Mouse (Mus musculus): ENCODE measurements around the gene Tmem160. TPM values are rescaled to one million over a fixed set of nuclear protein-coding genes. Genes with fewer than 3 reads are reported as not detected.

Tmem160 gene
- total and polyA plus RNA-seq, 2 experiments: 32.0 to 114 TPM

DNA sequence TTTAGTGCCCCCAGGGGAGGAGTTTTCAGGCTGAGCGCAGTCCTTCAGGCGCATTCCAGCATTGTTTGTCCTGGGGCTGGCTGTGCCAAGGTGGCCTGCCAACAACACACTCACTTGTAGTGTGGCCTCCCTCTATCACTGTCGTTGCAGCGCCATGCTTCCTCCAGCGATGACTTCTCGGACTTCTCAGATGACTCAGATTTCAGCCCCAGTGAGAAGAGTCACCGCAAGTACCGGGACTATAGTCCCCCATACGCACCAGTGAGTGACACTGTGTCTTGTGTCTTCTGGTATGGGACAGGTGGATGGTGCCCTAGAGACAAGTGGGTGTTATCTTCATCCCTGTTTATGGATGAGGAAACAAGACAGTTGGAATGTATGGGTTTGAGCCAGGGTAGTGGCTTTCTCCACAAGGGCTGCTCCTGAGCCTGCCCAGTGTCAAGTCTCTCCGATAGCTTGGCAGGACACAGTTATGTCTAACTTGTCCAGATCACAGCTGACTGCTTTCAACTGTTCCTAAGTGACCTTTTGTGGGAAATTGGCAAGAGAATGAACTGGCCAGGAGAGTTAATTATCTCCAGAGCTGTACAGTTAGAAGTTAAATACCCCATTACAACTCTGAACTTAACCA lies 35.3 kb upstream of the Tmem160 start:
- Histone ChIP-seq H3K9ac (ENCODE audit: low read depth, low read length) (peak overlapping the region; percentile 20), H3K27me3 (ENCODE audit: control insufficient read depth, insufficient read depth, low read length) (no peaks in the 10 kb centered on the region), H3K27ac (replicated peaks; ENCODE audit: insufficient read depth, low read depth, low read length) (peak overlapping the region; percentile 84), H3K4me3 (ENCODE audit: insufficient read depth, low read depth, low read length) (no peak overlapping the region; the same call in 1 of the 2 replicates), H3K79me2 (ENCODE audit: control insufficient read depth, insufficient read depth, low read length) (peaks cover 11% of the 10 kb centered on the region; the same call in 1 of the 2 replicates), H3K36me3 (ENCODE audit: control insufficient read depth, insufficient read depth, low read length) (peaks cover 21% of the 10 kb centered on the region), H3K4me1 (ENCODE audit: control insufficient read depth, insufficient read depth, low read length) (peaks cover 35% of the 10 kb centered on the region)
- peak; percentile 94 for DNase-seq (ENCODE audit: extremely low read depth, low read depth, low spot score)
- 27% methylated on average over 10 of the region's 10 CpGs for WGBS
- no peak for TF ChIP-seq POLR2A (IDR thresholded peaks at IDR 0.05; ENCODE audit: extremely low read depth, insufficient read depth, low read length)
- peak; percentile 13; the same call in 1 of the 2 replicates for TF ChIP-seq CTCF (IDR thresholded peaks at IDR 0.05; ENCODE audit: low read depth, low read length)

DNA sequence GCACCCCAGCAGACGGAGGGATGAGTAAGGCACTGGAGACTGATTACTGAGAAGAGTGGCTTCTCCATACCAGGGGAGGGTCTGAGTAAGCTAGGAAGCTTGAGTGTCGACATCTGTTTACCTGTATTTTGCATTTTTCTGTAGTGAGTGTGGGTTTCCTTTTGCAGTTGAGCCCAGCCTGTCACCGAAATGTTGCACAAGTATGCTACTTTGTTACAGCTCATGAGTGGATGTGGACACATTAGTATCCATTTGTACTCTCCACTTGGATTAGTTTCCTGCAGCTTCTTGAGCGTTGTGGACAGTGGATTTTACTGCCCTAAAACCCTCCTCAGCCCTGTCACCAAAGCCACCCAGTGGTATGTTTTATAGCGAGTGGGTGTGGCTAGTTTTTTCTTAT lies 33.9 kb upstream of the Tmem160 start:
- peaks cover 5% of the 10 kb centered on the region; the same call in 1 of the 2 replicates for H3K79me2 ChIP-seq (ENCODE audit: control insufficient read depth, insufficient read depth, low read length)
- H3K9ac ChIP-seq (ENCODE audit: low read depth, low read length): 0 out of 2 replicates have a peak overlapping the region, but pooled peaks have one; percentile 9
- H3K27me3 ChIP-seq (ENCODE audit: control insufficient read depth, insufficient read depth, low read length): no peaks in the 10 kb centered on the region
- WGBS: 57% methylated on average over 5 of the region's 5 CpGs
- H3K4me1 ChIP-seq (ENCODE audit: control insufficient read depth, insufficient read depth, low read length): peaks cover 35% of the 10 kb centered on the region
- no peak overlapping the region; the same call in 1 of the 2 replicates for H3K27ac ChIP-seq (replicated peaks; ENCODE audit: insufficient read depth, low read depth, low read length)
- peak; percentile 41 for DNase-seq (ENCODE audit: extremely low read depth, low read depth, low spot score)
- H3K36me3 ChIP-seq (ENCODE audit: control insufficient read depth, insufficient read depth, low read length): peaks cover 31% of the 10 kb centered on the region
- TF ChIP-seq POLR2A (IDR thresholded peaks at IDR 0.05; ENCODE audit: extremely low read depth, insufficient read depth, low read length) (no peak), CTCF (IDR thresholded peaks at IDR 0.05; ENCODE audit: low read depth, low read length) (no peak)
- no peak overlapping the region for H3K4me3 ChIP-seq (ENCODE audit: insufficient read depth, low read depth, low read length)

DNA sequence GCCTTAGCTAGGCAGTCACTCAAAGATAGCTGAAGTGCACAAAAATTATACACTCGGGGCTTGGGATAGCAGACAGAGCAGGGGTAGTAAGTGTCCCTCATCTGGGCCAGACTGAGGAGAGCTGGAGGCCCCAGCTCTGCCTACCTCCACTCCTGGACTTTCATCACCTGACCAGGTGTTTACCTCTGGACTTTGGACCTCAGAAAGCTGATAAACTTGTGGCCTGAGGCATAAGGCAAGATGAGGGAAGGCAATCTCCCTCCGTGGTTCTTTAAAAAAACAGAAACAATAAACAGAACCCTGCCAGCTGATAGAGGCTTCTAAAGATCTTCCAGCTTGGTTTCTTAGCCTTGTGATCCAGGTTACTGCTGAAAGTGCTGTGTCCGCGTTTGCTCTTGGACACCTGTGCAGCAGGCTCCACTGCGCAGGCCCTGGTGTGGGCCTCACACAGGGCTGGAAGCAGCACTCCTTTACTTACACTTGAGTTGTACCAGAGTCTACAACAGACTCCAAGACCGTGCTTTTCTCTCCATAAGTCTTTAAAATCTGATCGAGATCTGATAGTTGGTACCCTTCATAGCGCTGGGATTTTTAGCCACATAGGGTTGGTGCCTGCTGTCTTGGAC lies 32.0 kb upstream of the Tmem160 start:
- Histone ChIP-seq H3K4me3 (ENCODE audit: insufficient read depth, low read depth, low read length) (no peak overlapping the region), H3K27me3 (ENCODE audit: control insufficient read depth, insufficient read depth, low read length) (no peaks in the 10 kb centered on the region), H3K9ac (ENCODE audit: low read depth, low read length) (peak overlapping the region; percentile 42; the same call in 1 of the 2 replicates), H3K4me1 (ENCODE audit: control insufficient read depth, insufficient read depth, low read length) (peaks cover 35% of the 10 kb centered on the region), H3K79me2 (ENCODE audit: control insufficient read depth, insufficient read depth, low read length) (0 out of 2 replicates have a peak, but pooled peaks cover 3% of the 10 kb centered on the region), H3K36me3 (ENCODE audit: control insufficient read depth, insufficient read depth, low read length) (peaks cover 49% of the 10 kb centered on the region), H3K27ac (replicated peaks; ENCODE audit: insufficient read depth, low read depth, low read length) (peak overlapping the region; percentile 66)
- peak; percentile 88 for DNase-seq (ENCODE audit: extremely low read depth, low read depth, low spot score)
- 64% methylated on average over 8 of the region's 8 CpGs for WGBS
- TF ChIP-seq POLR2A (IDR thresholded peaks at IDR 0.05; ENCODE audit: extremely low read depth, insufficient read depth, low read length) (no peak), CTCF (IDR thresholded peaks at IDR 0.05; ENCODE audit: low read depth, low read length) (no peak)

DNA sequence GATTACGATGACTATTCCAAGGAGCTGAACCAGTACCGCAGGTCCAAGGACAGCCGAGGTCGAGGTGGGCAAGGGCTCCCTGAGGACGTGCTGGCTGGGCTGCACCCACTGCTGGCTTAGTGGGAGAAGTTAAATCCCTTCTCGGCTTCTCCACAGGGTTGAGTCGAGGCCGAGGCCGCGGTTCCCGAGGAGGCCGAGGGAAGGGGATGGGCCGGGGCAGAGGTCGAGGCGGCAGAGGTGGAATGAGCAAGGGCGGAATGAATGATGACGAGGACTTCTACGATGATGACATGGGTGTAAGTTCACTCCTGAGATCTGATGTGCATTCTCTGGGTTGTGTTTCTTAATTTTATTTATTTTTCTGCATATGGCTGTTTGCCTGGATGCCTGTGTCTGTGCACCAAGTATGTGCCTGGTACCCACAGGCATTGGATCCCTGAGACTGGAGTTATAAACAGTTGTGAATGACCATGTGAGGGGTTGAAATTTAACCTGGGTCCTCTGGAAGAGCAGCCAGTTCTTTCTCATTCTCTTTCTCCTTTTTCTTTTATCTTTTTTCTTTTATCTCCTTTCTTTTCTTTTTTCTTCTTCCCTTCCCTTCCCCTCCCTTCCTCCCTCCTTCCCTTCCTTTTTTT lies 30.2 kb upstream of the Tmem160 start:
- peaks cover 60% of the 10 kb centered on the region for H3K36me3 ChIP-seq (ENCODE audit: control insufficient read depth, insufficient read depth, low read length)
- peak overlapping the region; percentile 11 for H3K27ac ChIP-seq (replicated peaks; ENCODE audit: insufficient read depth, low read depth, low read length)
- peak; percentile 52 for DNase-seq (ENCODE audit: extremely low read depth, low read depth, low spot score)
- no peak overlapping the region for H3K4me3 ChIP-seq (ENCODE audit: insufficient read depth, low read depth, low read length)
- H3K4me1 ChIP-seq (ENCODE audit: control insufficient read depth, insufficient read depth, low read length): peaks cover 19% of the 10 kb centered on the region
- H3K27me3 ChIP-seq (ENCODE audit: control insufficient read depth, insufficient read depth, low read length): no peaks in the 10 kb centered on the region
- WGBS: 63% methylated on average over 18 of the region's 18 CpGs
- TF ChIP-seq CTCF (IDR thresholded peaks at IDR 0.05; ENCODE audit: low read depth, low read length) (no peak), POLR2A (IDR thresholded peaks at IDR 0.05; ENCODE audit: extremely low read depth, insufficient read depth, low read length) (no peak)
- peaks cover 3% of the 10 kb centered on the region; the same call in 1 of the 2 replicates for H3K79me2 ChIP-seq (ENCODE audit: control insufficient read depth, insufficient read depth, low read length)
- H3K9ac ChIP-seq (ENCODE audit: low read depth, low read length): peak overlapping the region; percentile 31; the same call in 1 of the 2 replicates

DNA sequence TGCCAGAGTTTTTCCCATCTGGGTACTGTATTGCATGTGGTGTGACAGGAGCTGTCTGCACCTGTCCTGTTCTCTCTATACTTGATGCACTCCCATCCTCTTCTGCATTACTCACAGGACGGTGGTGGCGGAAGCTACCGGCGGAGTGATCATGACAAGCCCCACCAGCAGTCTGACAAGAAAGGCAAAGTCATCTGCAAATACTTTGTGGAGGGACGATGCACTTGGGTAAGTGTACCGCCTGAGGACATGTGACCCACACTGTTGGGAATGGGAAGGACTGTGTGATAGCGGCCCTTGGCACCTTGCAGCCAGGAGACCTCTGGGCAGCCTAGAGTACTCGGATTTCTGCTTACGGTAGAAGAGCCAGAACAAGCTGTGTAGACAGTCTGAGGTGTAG lies 28.8 kb upstream of the Tmem160 start:
- no peak for TF ChIP-seq CTCF (IDR thresholded peaks at IDR 0.05; ENCODE audit: low read depth, low read length)
- no peak for TF ChIP-seq POLR2A (IDR thresholded peaks at IDR 0.05; ENCODE audit: extremely low read depth, insufficient read depth, low read length)
- Histone ChIP-seq H3K9ac (ENCODE audit: low read depth, low read length) (no peak overlapping the region), H3K4me3 (ENCODE audit: insufficient read depth, low read depth, low read length) (no peak overlapping the region), H3K27ac (replicated peaks; ENCODE audit: insufficient read depth, low read depth, low read length) (no peak overlapping the region), H3K27me3 (ENCODE audit: control insufficient read depth, insufficient read depth, low read length) (no peaks in the 10 kb centered on the region), H3K36me3 (ENCODE audit: control insufficient read depth, insufficient read depth, low read length) (peaks cover 70% of the 10 kb centered on the region), H3K79me2 (ENCODE audit: control insufficient read depth, insufficient read depth, low read length) (peaks cover 3% of the 10 kb centered on the region; the same call in 1 of the 2 replicates), H3K4me1 (ENCODE audit: control insufficient read depth, insufficient read depth, low read length) (peaks cover 16% of the 10 kb centered on the region)
- DNase-seq (ENCODE audit: extremely low read depth, low read depth, low spot score): no peak
- WGBS: 78% methylated on average over 9 of the region's 9 CpGs

Measured in liver, adult 2 months (tissue).